Mouse (Mus musculus) midbrain, embryonic 12.5 days (tissue): ENCODE results near the gene Capns2. TPM values are rescaled to one million over a fixed set of nuclear protein-coding genes. Genes with fewer than 3 reads are reported as not detected.

ENCODE experiments used
- ATAC-seq: fragments of 200-750 bp; cut with Nextera tagmentation; 2 replicates; pipeline ENCODE4 v1.8.0; 2017; ENCODE audit warnings: low read depth, moderate TSS enrichment, moderate library complexity; ENCODE audit not compliant: low FRiP score
- H3K27ac ChIP-seq: fragments of 300-500 bp; sonication (generic); replicated peaks from 2 replicates; pipeline ENCODE4 v1.5.1; 2016; ENCODE audit warnings: mild to moderate bottlenecking
- H3K27me3 ChIP-seq: fragments of 300-500 bp; sonication (generic); 2 replicates; pipeline ENCODE4 v1.6.1; 2016; ENCODE audit warnings: mild to moderate bottlenecking
- H3K36me3 ChIP-seq: fragments of 300-500 bp; sonication (generic); 2 replicates; pipeline ENCODE4 v1.6.1; 2016
- H3K4me1 ChIP-seq: fragments of 300-500 bp; sonication (generic); 2 replicates; pipeline ENCODE4 v1.6.1; 2016
- H3K4me2 ChIP-seq: fragments of 300-500 bp; sonication (generic); replicated peaks from 2 replicates; pipeline ENCODE4 v1.6.1; 2016; ENCODE audit warnings: mild to moderate bottlenecking, moderate library complexity
- H3K4me3 ChIP-seq: fragments of 300-500 bp; sonication (generic); 2 replicates; pipeline ENCODE4 v1.5.1; 2016; ENCODE audit warnings: mild to moderate bottlenecking
- H3K9ac ChIP-seq: fragments of 300-500 bp; sonication (generic); replicated peaks from 2 replicates; pipeline ENCODE4 v1.6.1; 2016; ENCODE audit warnings: mild to moderate bottlenecking, moderate library complexity
- H3K9me3 ChIP-seq: fragments of 300-500 bp; sonication (generic); 2 replicates; pipeline ENCODE4 v1.6.1; 2016; ENCODE audit warnings: mild to moderate bottlenecking
- WGBS: fragments of 180-500 bp; shearing (Covaris S2); methylation state at CpG from one replicate; pipeline ENCODE4 v1.1.7; 2016; 5-methylcytosine and 5-hydroxymethylcytosine counted together
- microRNA-seq: library from miRNA; unstranded; fragments of <30 nt; microRNA quantifications from one replicate; pipeline ENCODE4, GENCODE M21; 2017
- polyA plus RNA-seq: library from polyadenylated mRNA; unstranded; fragments of >200 nt; fragmentation: Nextera tagmentation; extraction: Ambion mirVana; gene quantifications from 2 replicates; pipeline ENCODE4 v1.2.1, GENCODE M21; 2016

Capns2 gene
- polyA plus RNA-seq, 1 experiment from 2014 or later: 0.18 TPM

- Histone ChIP-seq H3K4me3 (no peak overlapping the region), H3K4me1 (no peaks in the 10 kb centered on the region), H3K36me3 (no peaks in the 10 kb centered on the region), H3K9ac (no peak overlapping the region), H3K27me3 (no peaks in the 10 kb centered on the region), H3K27ac (no peak overlapping the region), H3K4me2 (no peak overlapping the region), H3K9me3 (no peaks in the 10 kb centered on the region)
- 88% methylated on average over 7 of the region's 7 CpGs for WGBS
- ATAC-seq: no peak
Measured at GRCm38 (mm10) chr8:92913396-92913795, 12.2 kb downstream of the Capns2 start.

- no peaks in the 10 kb centered on the region for H3K4me1 ChIP-seq
Measured at GRCm38 (mm10) chr8:92916082-92916481, 14.9 kb downstream of the Capns2 start.

GRCm38 (mm10) chr8:92921768-92922167 is 20.6 kb downstream of the Capns2 start:
- Histone ChIP-seq H3K36me3 (no peaks in the 10 kb centered on the region), H3K4me1 (no peaks in the 10 kb centered on the region)

More at GRCm38 (mm10) chr8:92916082-92916481, 14.9 kb downstream of the Capns2 start:
- no peak for ATAC-seq
- H3K27ac ChIP-seq: no peak overlapping the region
- H3K9me3 ChIP-seq: no peaks in the 10 kb centered on the region
- WGBS: 84% methylated on average over 3 of the region's 3 CpGs
- no peak overlapping the region for H3K9ac ChIP-seq
- no peaks in the 10 kb centered on the region for H3K36me3 ChIP-seq
- no peak overlapping the region for H3K4me3 ChIP-seq
- no peak overlapping the region for H3K4me2 ChIP-seq
- no peaks in the 10 kb centered on the region for H3K27me3 ChIP-seq

GRCm38 (mm10) chr8:92928986-92929385 is 27.8 kb downstream of the Capns2 start:
- no peak for ATAC-seq
- Histone ChIP-seq H3K4me3 (no peak overlapping the region), H3K36me3 (no peaks in the 10 kb centered on the region), H3K27me3 (no peaks in the 10 kb centered on the region), H3K27ac (no peak overlapping the region), H3K9ac (no peak overlapping the region), H3K9me3 (no peaks in the 10 kb centered on the region), H3K4me1 (no peaks in the 10 kb centered on the region), H3K4me2 (no peak overlapping the region)
- 76% methylated on average over 4 of the region's 4 CpGs for WGBS

More at GRCm38 (mm10) chr8:92921768-92922167, 20.6 kb downstream of the Capns2 start:
- Histone ChIP-seq H3K4me3 (no peak overlapping the region), H3K4me2 (no peak overlapping the region), H3K27ac (no peak overlapping the region), H3K27me3 (no peaks in the 10 kb centered on the region), H3K9ac (no peak overlapping the region), H3K9me3 (no peaks in the 10 kb centered on the region)
- WGBS: 63% methylated on average over 3 of the region's 3 CpGs
- ATAC-seq: no peak

GRCm38 (mm10) chr8:92938056-92938455 is 36.8 kb downstream of the Capns2 start:
- no peaks in the 10 kb centered on the region for H3K9me3 ChIP-seq

GRCm38 (mm10) chr8:92949071-92949470 is 47.9 kb downstream of the Capns2 start:
- no peak for ATAC-seq
- no peaks in the 10 kb centered on the region for H3K4me1 ChIP-seq
- no peaks in the 10 kb centered on the region for H3K36me3 ChIP-seq
- no peak overlapping the region for H3K27ac ChIP-seq
- H3K4me3 ChIP-seq: no peak overlapping the region
- no peaks in the 10 kb centered on the region for H3K9me3 ChIP-seq
- H3K9ac ChIP-seq: no peak overlapping the region
- H3K4me2 ChIP-seq: no peak overlapping the region
- WGBS: 84% methylated on average over 4 of the region's 4 CpGs
- H3K27me3 ChIP-seq: no peaks in the 10 kb centered on the region

More at GRCm38 (mm10) chr8:92938056-92938455, 36.8 kb downstream of the Capns2 start:
- Histone ChIP-seq H3K9ac (no peak overlapping the region), H3K27ac (no peak overlapping the region), H3K4me2 (no peak overlapping the region), H3K36me3 (no peaks in the 10 kb centered on the region), H3K4me3 (no peak overlapping the region), H3K27me3 (no peaks in the 10 kb centered on the region), H3K4me1 (no peaks in the 10 kb centered on the region)
- 79% methylated on average over 4 of the region's 4 CpGs for WGBS
- ATAC-seq: no peak

- Histone ChIP-seq H3K4me3 (no peak overlapping the region), H3K36me3 (no peaks in the 10 kb centered on the region), H3K9me3 (no peaks in the 10 kb centered on the region), H3K4me1 (no peaks in the 10 kb centered on the region), H3K4me2 (no peak overlapping the region), H3K27ac (no peak overlapping the region), H3K9ac (no peak overlapping the region), H3K27me3 (no peaks in the 10 kb centered on the region)
- no peak for ATAC-seq
- WGBS: 87% methylated on average over 12 of the region's 12 CpGs
Measured at GRCm38 (mm10) chr8:92950639-92951371, 49.6 kb downstream of the Capns2 start.

Small RNAs within 50 kb of the gene (microRNA-seq; reads per million reads assigned to microRNA genes)
- not detected for gene Gm22151

Other genes with a start within 250 kb of the Capns2 start
- gene Irx6, start 227.1 kb upstream of the Capns2 start, polyA plus RNA-seq: 3.0 and 3.1 TPM in 2 replicates
- gene Mmp2, start 74.1 kb upstream of the Capns2 start, polyA plus RNA-seq: 45.6 and 63.9 TPM in 2 replicates
- 3.5 and 5.9 TPM in 2 replicates for gene Lpcat2, start 46.1 kb upstream of the Capns2 start, polyA plus RNA-seq
- gene Slc6a2, start 58.7 kb downstream of the Capns2 start, polyA plus RNA-seq: 0.17 and 0.18 TPM in 2 replicates
- not detected in 2 replicates for gene Ces1a, start 146.8 kb downstream of the Capns2 start, polyA plus RNA-seq
- gene Ces1b, start 178.6 kb downstream of the Capns2 start, polyA plus RNA-seq: not detected in 2 replicates
- gene Ces1c, start 229.9 kb downstream of the Capns2 start, polyA plus RNA-seq: not detected in 2 replicates